Comparison of ENCODE assay signal across 15 mouse cellular contexts in genomic region chr13:84378553-84379332, GRCm38 (mm10).
"Had no signal": no experiment of that assay in that cellular context is flagged by ENCODE, and none has a peak within 500 bp of the region (broad histone marks: within the 10 kb centered on the region; RNA-seq: fewer than 3 reads in every experiment).

No protein-coding gene starts in this region.

- DNase-seq: lung, adult 18-20 months; lung, embryonic 14.5 days; lung, postnatal 10 days; lung, postnatal 4 days; right cerebral cortex, postnatal 14 days; thymus, adult 2 months; thymus, postnatal 25 days; thymus, postnatal 4 days had no signal

- H3K36me3 ChIP-seq: midbrain, embryonic 13.5 days; midbrain, embryonic 15.5 days; neural tube, embryonic 12.5 days; stomach, embryonic 15.5 days had no signal

- H3K4me1 ChIP-seq: megakaryocyte, embryonic 14.5 days; midbrain, embryonic 13.5 days; midbrain, embryonic 15.5 days; neural tube, embryonic 12.5 days; stomach, embryonic 15.5 days had no signal

- H3K9ac ChIP-seq: lung, embryonic 14.5 days; midbrain, embryonic 13.5 days; midbrain, embryonic 15.5 days; neural tube, embryonic 12.5 days; stomach, embryonic 15.5 days had no signal

- H3K4me3 ChIP-seq: megakaryocyte, embryonic 14.5 days; midbrain, embryonic 13.5 days; midbrain, embryonic 15.5 days; neural tube, embryonic 12.5 days; stomach, embryonic 15.5 days had no signal

- H3K27ac ChIP-seq: midbrain, embryonic 13.5 days; midbrain, embryonic 15.5 days; neural tube, embryonic 12.5 days; stomach, embryonic 15.5 days; stomach, postnatal 0 days had no signal

- H3K9me3 ChIP-seq: megakaryocyte, embryonic 14.5 days; midbrain, embryonic 15.5 days; neural tube, embryonic 12.5 days; stomach, embryonic 15.5 days had no signal

- ATAC-seq: midbrain, embryonic 13.5 days; midbrain, embryonic 15.5 days had no signal

- H3K4me2 ChIP-seq: lung, embryonic 14.5 days; midbrain, embryonic 11.5 days; midbrain, embryonic 13.5 days; midbrain, embryonic 15.5 days; neural tube, embryonic 12.5 days; stomach, embryonic 15.5 days had no signal

- H3K27me3 ChIP-seq: megakaryocyte, embryonic 14.5 days; midbrain, embryonic 13.5 days; midbrain, embryonic 15.5 days; neural tube, embryonic 12.5 days; stomach, embryonic 15.5 days had no signal
